Mouse (Mus musculus): ENCODE data around the gene Cep295.
"Not testable (repeated sequence)": the region's sequence is repeated elsewhere in the genome, so short reads cannot be mapped to it uniquely, and the experiment has no call there.

Gene Cep295

GRCm38 (mm10) chr9:15357484-15358275, at the start of gene Cep295:
Gene Cep295, minus strand, starts transcription at chr9:15357788.
- in situ Hi-C loops (cut with MboI), result no loop called here

DNA sequence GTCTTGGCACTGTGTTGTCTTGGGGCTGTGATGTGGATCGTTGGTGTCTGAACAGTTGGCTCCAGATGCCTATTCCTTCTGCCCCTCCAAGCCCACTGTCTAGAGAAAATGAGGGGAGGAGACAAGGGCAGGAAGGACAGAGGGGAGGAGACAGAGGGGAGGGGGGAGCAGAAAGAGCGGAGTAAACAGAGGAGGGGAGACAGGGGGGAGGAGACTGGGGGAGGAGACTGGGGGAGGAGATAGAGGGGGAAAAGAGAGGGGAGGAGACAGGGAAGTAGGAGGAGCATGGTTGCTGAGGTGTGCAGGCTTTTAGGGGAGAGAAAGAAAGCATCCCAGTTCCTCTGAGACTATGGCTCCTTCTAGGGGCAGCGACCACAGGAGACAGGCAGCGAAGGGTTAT, 40.0 kb upstream of the Cep295 start:
- in situ Hi-C loops (cut with MboI), result no loop called here

- in situ Hi-C loops (cut with MboI), result no loop called here
Measured at GRCm38 (mm10) chr9:15395353-15395942, 37.9 kb upstream of the Cep295 start.

DNA sequence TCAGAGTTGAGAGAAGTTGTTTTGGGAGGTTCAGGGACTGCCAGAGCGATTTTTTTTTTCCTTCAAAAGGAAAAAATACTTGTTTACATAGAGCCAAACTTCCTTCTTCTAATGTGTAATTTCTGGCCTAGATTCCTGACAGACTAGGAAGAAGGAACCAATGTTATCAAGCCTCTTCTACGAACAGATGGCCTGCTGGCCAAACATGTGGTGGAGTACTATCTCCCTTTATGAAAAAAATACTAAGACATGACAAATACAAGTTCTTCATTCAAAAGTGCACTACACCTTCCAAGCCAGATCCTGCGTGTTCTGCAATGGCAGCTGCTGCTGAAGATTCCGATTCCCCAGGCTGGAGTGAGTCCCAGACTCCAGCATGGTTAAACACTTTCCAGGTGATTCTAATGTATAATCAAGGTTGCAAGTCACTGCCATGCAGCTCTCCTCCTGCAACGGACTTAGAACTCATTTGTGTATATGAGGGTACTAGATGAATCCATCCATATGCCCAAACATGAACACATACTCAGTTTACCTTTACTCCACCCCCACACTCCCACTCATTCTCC, 29.6 kb upstream of the Cep295 start:
- in situ Hi-C loops (cut with MboI), result no loop called here

- in situ Hi-C loops (cut with MboI), result no loop called here
Measured at GRCm38 (mm10) chr9:15384266-15384665, 26.7 kb upstream of the Cep295 start.

- in situ Hi-C loops (cut with MboI), result no loop called here
Measured at GRCm38 (mm10) chr9:15366260-15366659, 8.7 kb upstream of the Cep295 start.

DNA sequence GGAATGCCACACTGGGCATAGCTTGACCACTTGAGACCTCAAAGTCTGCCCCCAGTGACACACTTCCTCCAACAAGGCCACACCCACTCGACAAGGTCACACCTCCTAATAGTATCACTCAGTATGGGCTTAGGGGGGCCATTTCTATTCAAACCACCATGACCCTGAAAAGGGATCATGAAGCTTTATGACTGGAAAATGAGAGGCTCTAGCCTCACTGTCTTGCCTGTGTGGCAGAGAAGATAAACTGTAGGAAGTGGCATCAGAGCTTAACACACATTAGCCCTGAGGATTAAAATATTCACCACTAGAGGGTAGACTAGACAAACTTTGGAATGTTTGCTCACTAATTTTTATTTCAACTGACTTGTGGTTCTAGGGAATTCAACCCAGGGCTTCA, 8.3 kb upstream of the Cep295 start:
- in situ Hi-C loops (cut with MboI), result no loop called here

GRCm38 (mm10) chr9:15364843-15365242, 7.3 kb upstream of the Cep295 start:
- in situ Hi-C loops (cut with MboI), result no loop called here

- in situ Hi-C loops (cut with MboI), result no loop called here
Measured at GRCm38 (mm10) chr9:15356916-15357483, 588 bp downstream of the Cep295 start.

GRCm38 (mm10) chr9:15349925-15350324, 7.7 kb downstream of the Cep295 start:
- in situ Hi-C loops (cut with MboI), result no loop called here

- in situ Hi-C loops (cut with MboI), result no loop called here
Measured at GRCm38 (mm10) chr9:15337776-15338175, 19.8 kb downstream of the Cep295 start.

DNA sequence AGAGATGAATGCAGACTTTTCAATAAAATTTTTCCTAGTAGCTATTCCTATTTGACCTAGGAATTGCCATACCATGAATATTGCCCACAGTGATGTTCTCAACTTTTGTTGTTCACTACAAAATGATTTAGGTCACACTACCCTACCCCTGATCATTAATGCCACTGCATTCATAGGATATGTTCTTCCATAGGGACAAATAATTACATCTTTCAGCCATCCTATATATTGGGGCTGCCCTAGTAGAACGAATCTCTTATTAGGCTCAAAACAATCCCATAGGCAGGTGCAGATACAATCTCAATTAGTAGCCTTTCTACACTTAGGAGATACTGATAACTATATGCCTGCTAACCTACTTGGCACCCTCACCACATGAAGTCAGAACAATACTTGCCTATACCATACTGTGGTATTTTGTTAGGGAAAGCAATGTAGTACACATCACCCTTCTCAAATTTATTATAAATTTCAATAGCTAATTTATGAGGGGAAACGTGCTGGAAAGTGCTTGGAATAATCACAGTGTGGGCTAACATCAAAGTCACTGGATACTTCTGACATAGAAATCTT, 39.3 kb downstream of the Cep295 start:
- in situ Hi-C loops (cut with MboI), result no loop called here

GRCm38 (mm10) chr9:15317223-15318169, 40.1 kb downstream of the Cep295 start:
- in situ Hi-C loops (cut with MboI), result no loop called here

DNA sequence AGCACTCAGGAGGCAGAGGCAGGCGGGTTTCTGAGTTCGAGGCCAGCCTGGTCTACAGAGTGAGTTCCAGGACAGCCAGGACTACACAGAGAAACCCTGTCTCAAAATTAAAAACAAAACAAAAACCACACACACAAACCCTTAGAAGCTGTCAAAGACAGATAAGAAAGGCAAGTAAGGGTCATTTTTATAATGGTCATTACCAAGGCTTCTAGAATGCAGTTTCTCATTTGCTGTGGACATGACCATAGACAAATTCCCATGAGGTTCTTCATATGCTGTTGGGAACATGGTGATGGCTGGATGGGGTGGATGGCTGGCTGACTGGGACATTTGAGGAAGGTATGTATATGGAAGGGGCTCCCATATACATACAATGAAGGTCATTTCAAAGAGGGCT, 41.3 kb downstream of the Cep295 start:
- in situ Hi-C loops (cut with MboI), result not testable (repeated sequence)

GRCm38 (mm10) chr9:15314619-15315018, 43.0 kb downstream of the Cep295 start:
- in situ Hi-C loops (cut with MboI), result no loop called here

GRCm38 (mm10) chr9:15313633-15314032, 44.0 kb downstream of the Cep295 start:
- in situ Hi-C loops (cut with MboI), result no loop called here

- in situ Hi-C loops (cut with MboI), result no loop called here
Measured at GRCm38 (mm10) chr9:15312054-15312735, 45.4 kb downstream of the Cep295 start.

DNA sequence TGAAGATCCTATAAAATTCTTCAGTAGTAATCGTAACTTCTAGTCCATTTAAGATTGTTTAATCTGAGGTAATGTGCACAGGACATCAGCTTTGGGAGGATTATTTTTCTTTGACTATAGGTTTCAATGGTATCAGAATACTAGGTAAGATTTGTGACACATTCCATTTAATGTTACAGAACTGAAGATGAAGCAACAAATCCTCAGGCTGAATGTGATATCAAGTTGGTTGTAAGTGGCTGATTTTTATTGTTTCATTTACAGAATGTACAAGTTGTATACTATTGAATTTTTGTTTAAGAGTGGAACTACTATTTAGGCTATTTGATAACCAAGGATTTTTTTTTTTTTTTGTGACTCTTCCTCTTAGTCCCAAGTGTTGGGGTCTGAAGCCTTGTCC, 47.4 kb downstream of the Cep295 start:
- in situ Hi-C loops (cut with MboI), result no loop called here

GRCm38 (mm10) chr9:15309425-15309824, 48.2 kb downstream of the Cep295 start:
- in situ Hi-C loops (cut with MboI), result no loop called here

DNA sequence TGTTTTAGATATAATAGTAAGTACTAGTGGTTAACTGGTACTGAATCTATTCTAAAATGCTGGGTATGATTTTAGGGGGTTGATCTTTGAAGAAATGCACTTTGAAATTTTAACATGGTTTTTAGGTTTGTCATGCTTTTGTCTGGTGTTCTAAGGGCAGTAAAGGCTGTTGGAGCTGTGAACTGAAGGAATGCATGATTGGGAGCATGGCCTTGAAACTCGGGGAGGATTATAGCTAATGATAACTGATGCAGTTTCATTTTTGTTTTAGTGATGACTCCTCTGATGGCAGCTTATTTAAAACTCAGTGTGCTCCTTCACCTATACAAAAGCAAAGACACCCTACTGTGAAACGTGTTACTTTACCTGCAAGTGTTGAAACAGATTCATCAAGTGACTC, 49.3 kb downstream of the Cep295 start:
- in situ Hi-C loops (cut with MboI), result no loop called here

GRCm38 (mm10) chr9:15307257-15307656, 50.3 kb downstream of the Cep295 start:
- in situ Hi-C loops (cut with MboI), result no loop called here

Measured in mature B cell (primary cell).